Mouse (Mus musculus): ENCODE data around the gene Rsbn1.

- no peak for TF ChIP-seq CTCF (IDR thresholded peaks at IDR 0.05; ENCODE audit: control insufficient read depth, insufficient read depth, insufficient read length)
- no peak for TF ChIP-seq USF1 (IDR thresholded peaks at IDR 0.05; ENCODE audit: low read depth)
- no peak for TF ChIP-seq CEBPB (IDR thresholded peaks at IDR 0.05; ENCODE audit: low read depth)
- no peak for TF ChIP-seq MYOG (IDR thresholded peaks at IDR 0.05; ENCODE audit: control insufficient read depth, extremely low read depth, insufficient read length)
- no peak for TF ChIP-seq MYOD1 (IDR thresholded peaks at IDR 0.05; ENCODE audit: control insufficient read depth, insufficient read length, low read depth)
Observed at GRCm38 (mm10) chr3:103985194-103985593, 71.3 kb downstream of the Rsbn1 start.
